Mouse (Mus musculus): ENCODE results near the gene Ntf5.
A peak's percentile ranks its signal among the peaks of the same experiment; 100 is the strongest.

The Ntf5 gene

GRCm38 (mm10) chr7:45435038-45435437 is 21.5 kb downstream of the Ntf5 start:
- DNase-seq (ENCODE audit: low spot score): no peak

- DNase-seq (ENCODE audit: low spot score): no peak
These were observed 22.9 kb downstream of the Ntf5 start for GRCm38 (mm10) chr7:45436444-45436843.

- DNase-seq (ENCODE audit: low spot score): no peak
These were observed 23.6 kb downstream of the Ntf5 start for GRCm38 (mm10) chr7:45437046-45437445.

GRCm38 (mm10) chr7:45437521-45438276 is 24.2 kb downstream of the Ntf5 start, which contains the start of gene Ruvbl2:
Gene Ruvbl2, minus strand, starts transcription at chr7:45438096.
- DNase-seq (ENCODE audit: low spot score): no peak

- no peak for DNase-seq (ENCODE audit: low spot score)
These were observed 30.3 kb downstream of the Ntf5 start for GRCm38 (mm10) chr7:45443526-45444420.

- DNase-seq (ENCODE audit: low spot score): no peak
These were observed 33.1 kb downstream of the Ntf5 start for GRCm38 (mm10) chr7:45446589-45446988.

GRCm38 (mm10) chr7:45447325-45447990 is 34.0 kb downstream of the Ntf5 start:
- no peak for DNase-seq (ENCODE audit: low spot score)

GRCm38 (mm10) chr7:45449974-45450373 is 36.5 kb downstream of the Ntf5 start:
- DNase-seq (ENCODE audit: low spot score): no peak

- peak; percentile 86 for DNase-seq (ENCODE audit: low spot score)
These were observed 38.0 kb downstream of the Ntf5 start for GRCm38 (mm10) chr7:45451344-45451982.

GRCm38 (mm10) chr7:45454971-45455370 is 41.5 kb downstream of the Ntf5 start:
- no peak for DNase-seq (ENCODE audit: low spot score)

- DNase-seq (ENCODE audit: low spot score): no peak
These were observed 42.6 kb downstream of the Ntf5 start for GRCm38 (mm10) chr7:45455932-45456696.

GRCm38 (mm10) chr7:45456721-45457203 is 43.3 kb downstream of the Ntf5 start:
- no peak for DNase-seq (ENCODE audit: low spot score)

- no peak for DNase-seq (ENCODE audit: low spot score)
These were observed 43.9 kb downstream of the Ntf5 start for GRCm38 (mm10) chr7:45457204-45458060.

- DNase-seq (ENCODE audit: low spot score): no peak
These were observed 45.5 kb downstream of the Ntf5 start for GRCm38 (mm10) chr7:45458748-45459563.

GRCm38 (mm10) chr7:45459564-45460140 is 46.2 kb downstream of the Ntf5 start, which contains the start of gene Ftl1:
Gene Ftl1, minus strand, starts transcription at chr7:45459884.
- DNase-seq (ENCODE audit: low spot score): peak; percentile 95

- no peak for DNase-seq (ENCODE audit: low spot score)
These were observed 46.9 kb downstream of the Ntf5 start for GRCm38 (mm10) chr7:45460377-45460776.

- no peak for DNase-seq (ENCODE audit: low spot score)
These were observed 47.4 kb downstream of the Ntf5 start for GRCm38 (mm10) chr7:45460860-45461314.

- no peak for DNase-seq (ENCODE audit: low spot score)
These were observed 47.8 kb downstream of the Ntf5 start for GRCm38 (mm10) chr7:45461326-45461725.

GRCm38 (mm10) chr7:45461781-45462180 is 48.3 kb downstream of the Ntf5 start:
- DNase-seq (ENCODE audit: low spot score): no peak
